Mouse (Mus musculus): ENCODE measurements around the gene Sugp1. TPM values are rescaled to one million over a fixed set of nuclear protein-coding genes. Genes with fewer than 3 reads are reported as not detected.
A peak's percentile ranks its signal among the peaks of the same experiment; 100 is the strongest.

Sugp1 gene
- total and polyA plus RNA-seq, 3 experiments = 6.7 to 19.6 (median 15.8) TPM

- Histone ChIP-seq H3K27me3 (ENCODE audit: control insufficient read depth, insufficient read depth, low read length) (peaks cover 4% of the 10 kb centered on the region; the same call in 1 of the 2 replicates), H3K4me3 (no peak overlapping the region), H3K9ac (ENCODE audit: low read depth, low read length) (no peak overlapping the region), H3K27ac (no peak overlapping the region), H3K36me3 (ENCODE audit: control insufficient read depth, insufficient read depth, low read length) (no peaks in the 10 kb centered on the region), H3K4me1 (ENCODE audit: control insufficient read depth, insufficient read depth, low read length) (no peaks in the 10 kb centered on the region), H3K79me2 (replicated peaks; ENCODE audit: control insufficient read depth, insufficient read depth, low read length) (no peaks in the 10 kb centered on the region)
- 9% methylated on average over 9 of the region's 9 CpGs for WGBS
- intact Hi-C loops (cut with DNase I) = no loop called here
- DNase-seq = no peak
- no peak for TF ChIP-seq EP300 (IDR thresholded peaks at IDR 0.05; ENCODE audit: insufficient read depth, low read depth, low read length)
- TF ChIP-seq CTCF (IDR thresholded peaks at IDR 0.05) = no peak
- no peak for TF ChIP-seq POLR2A (IDR thresholded peaks at IDR 0.05; ENCODE audit: insufficient read depth, low read depth, low read length)
Observed at GRCm38 (mm10) chr8:70117611-70118010, 75.0 kb downstream of the Sugp1 start.

- Histone ChIP-seq H3K4me1 (ENCODE audit: control insufficient read depth, insufficient read depth, low read length) (no peaks in the 10 kb centered on the region), H3K27me3 (ENCODE audit: control insufficient read depth, insufficient read depth, low read length) (peaks cover 1% of the 10 kb centered on the region; the same call in 1 of the 2 replicates), H3K36me3 (ENCODE audit: control insufficient read depth, insufficient read depth, low read length) (no peaks in the 10 kb centered on the region), H3K27ac (no peak overlapping the region), H3K79me2 (replicated peaks; ENCODE audit: control insufficient read depth, insufficient read depth, low read length) (no peaks in the 10 kb centered on the region), H3K4me3 (no peak overlapping the region), H3K9ac (ENCODE audit: low read depth, low read length) (no peak overlapping the region)
- no peak for DNase-seq
- TF ChIP-seq POLR2A (IDR thresholded peaks at IDR 0.05; ENCODE audit: insufficient read depth, low read depth, low read length) (no peak), CTCF (IDR thresholded peaks at IDR 0.05) (no peak), EP300 (IDR thresholded peaks at IDR 0.05; ENCODE audit: insufficient read depth, low read depth, low read length) (no peak)
- intact Hi-C loops (cut with DNase I) = no loop called here
- WGBS = 22% methylated on average over 17 of the region's 17 CpGs
Observed at GRCm38 (mm10) chr8:70118726-70119700, 76.4 kb downstream of the Sugp1 start.

DNA sequence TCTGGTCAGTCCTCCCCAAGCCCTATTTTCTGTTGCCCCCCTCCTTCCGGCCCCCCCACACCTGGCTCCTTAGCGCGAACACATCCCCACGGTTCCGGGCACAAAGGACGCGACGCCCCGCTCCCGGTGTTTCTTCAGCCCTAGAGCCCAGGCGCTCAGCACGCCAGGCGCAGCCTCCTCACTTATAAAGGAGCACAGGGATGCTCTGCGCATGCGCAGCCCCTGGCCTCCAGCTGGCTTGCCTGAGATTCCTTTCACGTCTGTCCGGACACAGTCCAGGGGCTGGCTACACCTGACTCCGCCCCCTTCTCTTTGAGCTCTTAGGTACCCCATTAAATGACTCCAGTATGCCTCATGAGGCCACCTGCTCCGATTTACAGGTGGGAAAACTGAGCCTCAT, 78.1 kb downstream of the Sugp1 start, which contains the start of gene Ncan:
TSS of gene Ncan (minus strand) at position 207 of the 400 bp plus-strand sequence.
- Histone ChIP-seq H3K4me3 (no peak within 1 kb of the TSS), H3K27me3 (ENCODE audit: control insufficient read depth, insufficient read depth, low read length) (peaks cover 1% of the 10 kb centered on the region; the same call in 1 of the 2 replicates), H3K9ac (ENCODE audit: low read depth, low read length) (no peak within 1 kb of the TSS), H3K27ac (no peak within 1 kb of the TSS), H3K36me3 (ENCODE audit: control insufficient read depth, insufficient read depth, low read length) (no peaks in the 10 kb centered on the region), H3K4me1 (ENCODE audit: control insufficient read depth, insufficient read depth, low read length) (no peaks in the 10 kb centered on the region), H3K79me2 (replicated peaks; ENCODE audit: control insufficient read depth, insufficient read depth, low read length) (no peaks in the 10 kb centered on the region)
- intact Hi-C loops (cut with DNase I) = loop anchor here (5.0 kb wide), 1 partner anchor 203 kb away; no protein-coding TSS in a partner anchor
- 2% methylated on average over 19 of the region's 19 CpGs for WGBS
- DNase-seq = peak in 1 of 2 experiments; percentile 26
- TF ChIP-seq CTCF (IDR thresholded peaks at IDR 0.05) (no peak), EP300 (IDR thresholded peaks at IDR 0.05; ENCODE audit: insufficient read depth, low read depth, low read length) (no peak), POLR2A (IDR thresholded peaks at IDR 0.05; ENCODE audit: insufficient read depth, low read depth, low read length) (no peak)

Small RNA genes within 50 kb of the gene (microRNA-seq; reads per million reads assigned to microRNA genes)
- gene Mir7066 = 0 reads per million in 2 experiments

Other genes with a start within 250 kb of the Sugp1 start
- gene Gmip, start 234.1 kb upstream of the Sugp1 start, total RNA-seq (2021) = 1 to 10 TPM; 4.6 to 4.8 TPM
- 6.6 and 10.9 TPM in 2 replicates for gene Gmip, start 234.1 kb upstream of the Sugp1 start, polyA plus RNA-seq (2012; rRNA removed)
- under 1 TPM; 0.18 to 0.25 TPM for gene Lpar2, start 220.4 kb upstream of the Sugp1 start, total RNA-seq (2021)
- 0.32 and 0.53 TPM in 2 replicates for gene Lpar2, start 220.4 kb upstream of the Sugp1 start, polyA plus RNA-seq (2012; rRNA removed)
- gene Pbx4, start 210.3 kb upstream of the Sugp1 start, total RNA-seq (2021) = under 1 TPM; 0.23 to 0.37 TPM
- gene Pbx4, start 210.3 kb upstream of the Sugp1 start, polyA plus RNA-seq (2012; rRNA removed) = 0.61 and 0.68 TPM in 2 replicates
- 1 to 10 TPM; 1.5 to 1.9 TPM for gene Cilp2, start 155.1 kb upstream of the Sugp1 start, total RNA-seq (2021)
- 11.2 and 16.8 TPM in 2 replicates for gene Cilp2, start 155.1 kb upstream of the Sugp1 start, polyA plus RNA-seq (2012; rRNA removed)
- gene Tssk6, start 140.6 kb upstream of the Sugp1 start, total RNA-seq (2021) = under 1 TPM; 0.16 to 0.23 TPM
- 0.23 and 0.49 TPM in 2 replicates for gene Tssk6, start 140.6 kb upstream of the Sugp1 start, polyA plus RNA-seq (2012; rRNA removed)
- gene Ndufa13, start 140.3 kb upstream of the Sugp1 start, total RNA-seq (2021) = 100 to 1,000 TPM; 417 to 492 TPM
- gene Ndufa13, start 140.3 kb upstream of the Sugp1 start, polyA plus RNA-seq (2012; rRNA removed) = 443 and 488 TPM in 2 replicates
- gene Yjefn3, start 140.1 kb upstream of the Sugp1 start, total RNA-seq (2021) = 10 to 100 TPM; 13.3 to 16.8 TPM
- 11.5 and 14.2 TPM in 2 replicates for gene Yjefn3, start 140.1 kb upstream of the Sugp1 start, polyA plus RNA-seq (2012; rRNA removed)
- 10 to 100 TPM; 36.4 TPM for gene Gatad2a, start 46.4 kb upstream of the Sugp1 start, total RNA-seq (2021)
- 23.7 and 24.7 TPM in 2 replicates for gene Gatad2a, start 46.4 kb upstream of the Sugp1 start, polyA plus RNA-seq (2012; rRNA removed)
- gene Mau2, start 79 bp upstream of the Sugp1 start, total RNA-seq (2021) = 10 to 100 TPM; 30.1 to 32.6 TPM
- 33.2 and 46.9 TPM in 2 replicates for gene Mau2, start 79 bp upstream of the Sugp1 start, polyA plus RNA-seq (2012; rRNA removed)
- under 1 TPM; 0.64 to 0.94 TPM for gene Tm6sf2, start 30.1 kb downstream of the Sugp1 start, total RNA-seq (2021)
- 2.7 and 3.1 TPM in 2 replicates for gene Tm6sf2, start 30.1 kb downstream of the Sugp1 start, polyA plus RNA-seq (2012; rRNA removed)
- under 1 TPM in 1 of 2 experiments, not detected in 1; 0.10 TPM for gene Hapln4, start 40.6 kb downstream of the Sugp1 start, total RNA-seq (2021)
- gene Hapln4, start 40.6 kb downstream of the Sugp1 start, polyA plus RNA-seq (2012; rRNA removed) = 0.15 and 0.16 TPM in 2 replicates
- gene Ncan, start 78.1 kb downstream of the Sugp1 start, total RNA-seq (2021) = under 1 TPM in 1 of 2 experiments, not detected in 1; 0.02 TPM
- gene Ncan, start 78.1 kb downstream of the Sugp1 start, polyA plus RNA-seq (2012; rRNA removed) = 0.08 and 0.18 TPM in 2 replicates
- 1 to 10 TPM; 5.5 to 7.6 TPM for gene Nr2c2ap, start 88.5 kb downstream of the Sugp1 start, total RNA-seq (2021)
- 7.0 and 10.7 TPM in 2 replicates for gene Nr2c2ap, start 88.5 kb downstream of the Sugp1 start, polyA plus RNA-seq (2012; rRNA removed)
- 10 to 100 TPM; 18.1 to 18.6 TPM for gene Rfxank, start 96.3 kb downstream of the Sugp1 start, total RNA-seq (2021)
- 30.9 and 41.5 TPM in 2 replicates for gene Rfxank, start 96.3 kb downstream of the Sugp1 start, polyA plus RNA-seq (2012; rRNA removed)
- 10 to 100 TPM; 22.6 to 23.7 TPM for gene Borcs8, start 96.7 kb downstream of the Sugp1 start, total RNA-seq (2021)
- 45.3 and 46.6 TPM in 2 replicates for gene Borcs8, start 96.7 kb downstream of the Sugp1 start, polyA plus RNA-seq (2012; rRNA removed)
- under 1 TPM; 0.25 to 0.44 TPM for gene Mef2b, start 96.9 kb downstream of the Sugp1 start, total RNA-seq (2021)
- 0.27 and 0.38 TPM in 2 replicates for gene Mef2b, start 96.9 kb downstream of the Sugp1 start, polyA plus RNA-seq (2012; rRNA removed)
- gene Tmem161a, start 129.5 kb downstream of the Sugp1 start, total RNA-seq (2021) = 100 to 1,000 TPM in 1 of 2 experiments, 10 to 100 TPM in 1; 93.6 to 108 TPM
- gene Tmem161a, start 129.5 kb downstream of the Sugp1 start, polyA plus RNA-seq (2012; rRNA removed) = 134 and 145 TPM in 2 replicates
- 10 to 100 TPM; 49.6 to 51.6 TPM for gene Slc25a42, start 169.5 kb downstream of the Sugp1 start, total RNA-seq (2021)
- gene Slc25a42, start 169.5 kb downstream of the Sugp1 start, polyA plus RNA-seq (2012; rRNA removed) = 111 and 128 TPM in 2 replicates
- 10 to 100 TPM; 34.3 to 38.0 TPM for gene Sugp2, start 191.4 kb downstream of the Sugp1 start, total RNA-seq (2021)
- 27.8 and 31.4 TPM in 2 replicates for gene Sugp2, start 191.4 kb downstream of the Sugp1 start, polyA plus RNA-seq (2012; rRNA removed)
- gene Armc6, start 191.7 kb downstream of the Sugp1 start, total RNA-seq (2021) = 1 to 10 TPM; 7.0 to 8.4 TPM
- 9.4 and 16.0 TPM in 2 replicates for gene Armc6, start 191.7 kb downstream of the Sugp1 start, polyA plus RNA-seq (2012; rRNA removed)
- gene Homer3, start 240.0 kb downstream of the Sugp1 start, total RNA-seq (2021) = 1 to 10 TPM; 7.2 to 8.3 TPM
- 13.6 and 14.9 TPM in 2 replicates for gene Homer3, start 240.0 kb downstream of the Sugp1 start, polyA plus RNA-seq (2012; rRNA removed)

Data from heart, adult 2 months (tissue).